Mouse (Mus musculus) thymus, adult 2 months (tissue): Measurements from ENCODE around the gene Hpd. TPM values are rescaled to one million over a fixed set of nuclear protein-coding genes. Genes with fewer than 3 reads are reported as not detected.

Experiments
- DNase-seq: peaks from one replicate; pipeline ENCODE4 v3.0.0; 2021
- H3K27ac ChIP-seq: fragments of 200-500 bp; 2 replicates; pipeline ENCODE4 v1.5.1; 2012; ENCODE audit warnings: low read length, control low read depth; ENCODE audit not compliant: control insufficient read depth, insufficient read depth
- H3K27me3 ChIP-seq: fragments of 200-500 bp; 2 replicates; pipeline ENCODE4 v1.6.1; 2012; ENCODE audit warnings: mild to moderate bottlenecking, low read length, moderate library complexity, mixed read lengths; ENCODE audit not compliant: control insufficient read depth, insufficient read depth
- H3K36me3 ChIP-seq: fragments of 200-500 bp; 2 replicates; pipeline ENCODE4 v1.6.1; 2012; ENCODE audit warnings: mild to moderate bottlenecking, low read length, moderate library complexity; ENCODE audit not compliant: control insufficient read depth, insufficient read depth
- H3K4me1 ChIP-seq: fragments of 200-500 bp; replicated peaks from 2 replicates; pipeline ENCODE4 v1.6.1; 2012; ENCODE audit warnings: low read length; ENCODE audit not compliant: control insufficient read depth, insufficient read depth
- H3K4me3 ChIP-seq: fragments of 200-500 bp; 2 replicates; pipeline ENCODE4 v1.5.1; 2012; ENCODE audit warnings: mild to moderate bottlenecking, low read length, control low read depth, moderate library complexity; ENCODE audit not compliant: control insufficient read depth, insufficient read depth
- CTCF ChIP-seq: fragments of 200-500 bp; IDR thresholded peaks from 2 replicates; pipeline ENCODE4 v1.5.1; 2012; ENCODE audit warnings: mild to moderate bottlenecking, control low read depth, low read length, moderate library complexity, borderline replicate concordance; ENCODE audit not compliant: control insufficient read depth, poor library complexity, insufficient read depth; ENCODE audit errors: extremely low read depth
- POLR2A ChIP-seq: fragments of 200-500 bp; IDR thresholded peaks from 2 replicates; pipeline ENCODE4 v1.6.1; 2012; ENCODE audit warnings: mild to moderate bottlenecking, low read length, control low read depth, moderate library complexity; ENCODE audit not compliant: control insufficient read depth, poor library complexity, insufficient read depth; ENCODE audit errors: extremely low read depth
- WGBS: fragments of 180-500 bp; shearing (Covaris S2); methylation state at CpG from one replicate; pipeline ENCODE4 v1.1.7; 2018; 5-methylcytosine and 5-hydroxymethylcytosine counted together
- polyA plus RNA-seq: library from polyadenylated mRNA; depleted of rRNA; stranded (reverse); fragments of >200 nt; gene quantifications from 2 replicates; pipeline ENCODE4 v1.2.3, GENCODE M21; 2012

Gene Hpd
- polyA plus RNA-seq, 1 experiment, result 1.5 TPM

DNA sequence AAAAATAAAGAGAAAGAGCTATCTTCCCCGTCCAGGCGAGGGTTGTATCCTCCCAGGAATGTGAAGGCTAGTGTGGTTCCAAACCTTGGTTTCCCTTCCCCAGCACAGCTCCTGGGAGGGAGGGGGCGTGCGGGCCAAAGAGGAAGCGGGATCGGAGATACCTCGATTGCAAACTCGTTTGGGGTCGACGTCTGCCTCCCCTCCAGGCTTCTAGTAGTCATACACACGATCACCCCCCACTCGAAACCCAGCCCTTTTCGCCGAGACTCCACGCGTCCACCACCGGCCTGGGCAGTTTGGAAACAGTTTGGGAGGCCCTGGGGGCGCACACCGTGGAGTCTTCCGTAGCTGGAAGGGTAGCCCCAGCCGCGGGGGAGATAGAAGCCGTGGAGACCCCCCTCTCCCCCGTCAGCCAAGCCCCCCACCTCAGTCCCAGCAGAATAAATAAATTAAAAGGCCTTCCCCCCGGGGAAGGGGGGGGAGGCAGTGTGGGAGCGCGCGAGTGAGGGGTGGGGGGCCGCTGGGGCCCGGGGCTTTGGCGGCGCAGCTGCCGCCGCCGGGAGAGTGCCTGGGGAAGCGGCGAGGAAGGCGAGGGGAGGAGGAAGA is 40.9 kb downstream of the Hpd start:
- Histone ChIP-seq H3K4me1 (peaks cover 37% of the 10 kb centered on the region), H3K4me3 (peak overlapping the region; percentile 79), H3K36me3 (peaks cover 4% of the 10 kb centered on the region; the same call in 1 of the 2 replicates), H3K27ac (peak overlapping the region; percentile 71), H3K27me3 (no peaks in the 10 kb centered on the region)
- peak; percentile 73 for DNase-seq
- no peak for TF ChIP-seq CTCF
- TF ChIP-seq POLR2A, result no peak
- under 1% methylated on average over 33 of the region's 38 CpGs for WGBS

DNA sequence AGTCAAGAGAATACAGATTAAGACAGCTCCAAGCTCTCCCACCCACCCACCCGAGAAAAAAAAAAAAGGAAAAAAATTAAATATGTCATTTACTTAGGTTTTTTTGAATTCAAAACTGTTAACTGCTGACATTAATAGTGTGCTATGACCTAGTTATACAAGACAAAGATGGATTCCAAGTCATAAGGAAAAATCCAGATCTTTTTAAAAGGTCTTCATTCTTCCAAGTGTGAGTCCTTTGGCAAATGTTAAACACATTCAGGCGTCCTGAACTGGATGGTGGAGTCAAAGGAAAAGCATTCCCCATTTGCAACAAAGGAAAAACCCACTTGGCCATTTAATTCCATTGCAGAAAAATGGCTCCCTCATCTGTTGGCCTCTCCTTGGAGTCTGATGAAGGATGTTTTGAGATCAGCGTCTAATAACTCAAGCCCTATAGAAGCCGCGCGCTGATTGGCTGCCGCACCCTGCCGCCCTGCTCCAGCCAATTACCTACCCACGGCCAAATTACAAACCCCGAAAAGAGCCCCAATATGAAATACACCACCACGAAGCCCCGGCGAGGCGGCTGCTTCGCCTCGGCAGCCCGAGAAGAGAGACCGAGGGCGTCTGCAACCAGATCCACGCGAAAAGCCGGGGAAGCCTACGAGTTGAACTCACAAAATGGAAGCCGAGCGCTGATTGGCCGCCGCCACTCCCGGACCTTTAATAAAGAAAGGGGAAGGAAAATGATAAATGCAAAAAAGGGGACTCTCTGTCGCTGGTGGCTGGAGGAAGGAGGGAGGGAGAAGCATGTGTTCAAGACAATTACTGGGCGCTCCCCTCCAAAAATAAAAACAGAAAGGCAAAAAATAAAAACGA is 41.6 kb downstream of the Hpd start:
- Histone ChIP-seq H3K27ac (peak overlapping the region; percentile 71), H3K27me3 (no peaks in the 10 kb centered on the region), H3K4me1 (peaks cover 39% of the 10 kb centered on the region), H3K36me3 (no peaks in the 10 kb centered on the region), H3K4me3 (peak overlapping the region; percentile 79)
- peak; percentile 83 for DNase-seq
- WGBS, result 0% methylated on average over 31 of the region's 31 CpGs
- TF ChIP-seq CTCF (no peak), POLR2A (peak; percentile 89)

DNA sequence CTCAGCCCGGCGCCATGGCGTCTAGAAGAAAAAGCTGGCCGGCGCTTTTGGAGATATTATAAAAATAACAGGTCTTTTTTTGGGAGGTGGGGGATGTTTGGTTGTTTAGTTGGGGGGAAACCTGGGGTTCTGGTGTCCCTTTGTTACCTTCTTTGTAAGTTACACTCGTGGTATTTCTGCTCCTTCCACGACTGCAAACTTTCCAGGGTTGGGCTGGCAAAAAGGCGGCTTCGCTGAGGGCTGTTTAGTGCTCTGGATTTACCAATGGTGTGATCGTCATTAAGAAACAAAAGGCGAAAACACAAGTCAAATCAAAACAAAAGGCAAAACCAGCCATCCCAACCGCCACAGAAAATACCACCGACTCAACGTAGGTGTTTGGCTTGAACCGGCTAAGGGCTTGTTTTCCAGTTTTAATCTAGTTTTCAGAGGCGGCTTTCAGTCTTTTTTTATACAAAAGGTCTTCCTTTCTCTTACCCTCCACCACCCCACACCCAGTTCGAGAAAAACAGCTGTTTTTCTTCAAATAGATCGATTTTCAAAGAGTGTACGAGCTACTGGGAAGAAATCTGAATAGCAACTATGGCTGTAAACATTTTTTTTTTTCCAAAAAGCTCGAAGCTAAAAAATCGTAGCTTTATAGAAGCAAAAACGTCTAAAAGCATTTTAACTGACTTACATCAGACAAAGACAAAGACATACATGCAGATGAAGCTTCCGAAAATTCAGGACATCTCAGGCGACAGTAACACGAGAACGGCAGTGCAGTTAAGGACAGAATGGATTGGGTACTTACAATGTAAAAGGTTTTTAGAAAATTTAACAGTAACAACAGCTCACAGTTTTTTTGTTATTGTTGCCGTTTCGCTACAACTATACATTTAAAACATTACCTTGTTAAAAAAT is 42.6 kb downstream of the Hpd start:
- peak overlapping the region; percentile 95 for H3K27ac ChIP-seq
- TF ChIP-seq POLR2A (no peak), CTCF (no peak)
- H3K36me3 ChIP-seq, result no peaks in the 10 kb centered on the region; the same call in 1 of the 2 replicates
- H3K4me1 ChIP-seq, result peaks cover 40% of the 10 kb centered on the region
- H3K4me3 ChIP-seq, result peak overlapping the region; percentile 76
- WGBS, result 1% methylated on average over 28 of the region's 28 CpGs
- DNase-seq, result no peak
- no peaks in the 10 kb centered on the region for H3K27me3 ChIP-seq

DNA sequence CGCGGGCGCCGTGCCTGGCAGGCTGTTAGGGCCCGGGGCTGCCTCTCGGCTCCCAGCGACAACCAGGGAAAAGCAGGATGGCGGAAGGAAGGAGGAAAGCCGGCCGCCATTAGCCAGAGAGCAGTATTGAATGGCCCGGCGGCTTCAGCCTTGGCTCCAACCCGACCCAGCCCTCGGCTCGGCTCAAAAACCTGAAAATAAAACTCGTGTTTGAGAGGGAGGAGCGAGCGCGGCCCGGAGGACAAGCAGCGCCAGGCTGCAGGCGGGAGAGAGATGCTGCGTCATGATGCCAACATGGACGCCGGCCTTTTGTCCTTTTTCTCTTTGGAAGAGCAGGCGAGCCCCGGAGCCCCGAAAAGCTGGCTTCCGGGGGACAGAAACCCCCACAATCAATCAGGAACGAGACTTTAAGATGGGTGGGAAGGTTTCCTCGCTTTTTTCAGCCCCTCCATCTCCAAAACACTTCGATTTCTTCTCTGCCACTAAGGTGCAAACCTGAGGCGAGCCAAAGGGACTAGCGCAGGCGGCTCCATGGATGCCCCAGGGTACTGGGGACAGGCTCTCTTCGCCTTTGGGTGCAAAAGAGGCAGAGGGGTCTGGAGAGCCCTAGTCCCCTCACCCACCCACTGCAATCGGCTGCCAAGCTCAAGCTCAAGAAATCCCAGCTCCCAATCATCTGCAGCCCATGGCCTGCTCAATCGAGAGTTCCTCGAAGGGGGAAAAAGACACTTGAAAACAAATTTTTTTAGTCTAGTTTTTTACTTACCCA is 43.4 kb downstream of the Hpd start:
- Histone ChIP-seq H3K4me3 (peak overlapping the region; percentile 76), H3K36me3 (peaks cover 1% of the 10 kb centered on the region; the same call in 1 of the 2 replicates), H3K27me3 (no peaks in the 10 kb centered on the region), H3K4me1 (peaks cover 40% of the 10 kb centered on the region), H3K27ac (peak overlapping the region; percentile 95)
- WGBS, result under 1% methylated on average over 39 of the region's 39 CpGs
- DNase-seq, result peak; percentile 77
- TF ChIP-seq CTCF (0 out of 2 replicates have a peak, but pooled peaks have one; percentile 13), POLR2A (peak; percentile 42; the same call in 1 of the 2 replicates)

DNA sequence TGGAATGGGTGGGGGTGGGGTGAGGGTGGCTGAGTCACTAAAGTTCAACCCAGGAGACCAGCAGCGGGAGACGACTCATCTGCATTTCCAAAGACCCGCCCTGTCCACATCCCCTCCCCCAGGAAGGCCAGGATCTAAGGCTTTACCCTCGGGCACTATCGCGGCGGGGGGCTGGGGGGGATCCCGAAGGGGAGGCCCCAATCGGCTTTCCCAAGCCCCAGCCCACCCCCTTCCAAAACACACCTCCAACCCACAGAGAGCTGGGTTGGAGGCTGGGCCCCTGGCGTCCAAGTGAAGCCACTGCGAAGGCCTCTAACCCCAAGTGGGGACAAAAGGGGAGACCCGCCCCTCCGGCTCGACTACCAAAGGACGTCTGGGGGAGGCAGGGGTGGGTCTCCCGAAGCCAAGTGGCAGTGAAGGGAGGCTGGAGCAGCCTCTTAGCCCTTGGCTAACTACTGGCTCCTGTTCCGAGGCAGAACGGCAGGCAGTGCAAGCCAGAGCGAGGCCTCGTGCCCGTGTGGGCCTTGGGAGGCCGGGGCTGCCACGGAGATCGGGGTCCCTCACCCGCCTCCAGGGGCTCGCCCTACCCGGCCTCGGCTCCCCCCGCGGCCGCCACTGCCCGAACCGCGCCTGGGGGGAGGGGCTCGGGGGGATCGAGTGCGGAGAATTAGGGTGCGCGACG is 44.2 kb downstream of the Hpd start:
- Histone ChIP-seq H3K4me3 (peak overlapping the region; percentile 76), H3K4me1 (peaks cover 42% of the 10 kb centered on the region), H3K27ac (peak overlapping the region; percentile 95), H3K36me3 (peaks cover 4% of the 10 kb centered on the region; the same call in 1 of the 2 replicates), H3K27me3 (no peaks in the 10 kb centered on the region)
- WGBS, result under 1% methylated on average over 40 of the region's 40 CpGs
- TF ChIP-seq CTCF (no peak), POLR2A (no peak)
- DNase-seq, result peak; percentile 53
